Mouse (Mus musculus) liver, embryonic 14.5 days (tissue): ENCODE results near the gene Gm26938. TPM values are rescaled to one million over a fixed set of nuclear protein-coding genes. Genes with fewer than 3 reads are reported as not detected.
A peak's percentile ranks its signal among the peaks of the same experiment; 100 is the strongest.

Experiments used
- ATAC-seq: fragments of 200-750 bp; cut with Nextera tagmentation; 2 replicates; pipeline ENCODE4 v1.8.0; 2017; ENCODE audit warnings: moderate number of reproducible peaks, mild to moderate bottlenecking, moderate library complexity; ENCODE audit not compliant: insufficient read depth
- DNase-seq, 3 experiments: peaks; one replicate each; pipeline ENCODE4 v3.0.0-alpha.2; 2012 to 2013; ENCODE audit warnings: low read depth in 3 of 3, low spot score in 3 of 3
- H3K27ac ChIP-seq: fragments of 300-500 bp; sonication (generic); 2 replicates; pipeline ENCODE4 v1.5.1; 2014; ENCODE audit warnings: moderate library complexity, mild to moderate bottlenecking, control low read depth, inconsistent platforms
- H3K27me3 ChIP-seq: fragments of 300-500 bp; sonication (generic); 2 replicates; pipeline ENCODE4 v1.6.1; 2014; ENCODE audit warnings: mild to moderate bottlenecking, low read length, moderate library complexity; ENCODE audit not compliant: control insufficient read depth, insufficient read depth
- H3K36me3 ChIP-seq: fragments of 300-500 bp; sonication (generic); replicated peaks from 2 replicates; pipeline ENCODE4 v1.6.1; 2014; ENCODE audit warnings: low read depth; ENCODE audit not compliant: control insufficient read depth, insufficient read depth
- H3K4me1 ChIP-seq, 2 experiments: fragments of 200-500 bp in 1 of 2; fragments of 300-500 bp in 1 of 2; sonication (generic) in 1 of 2; replicated peaks; 2 replicates each; pipeline ENCODE4 v1.6.1; 2012 to 2014; ENCODE audit warnings: antibody characterized with exemption in 1 of 2, inconsistent platforms in 1 of 2, low read length in 1 of 2; ENCODE audit not compliant: control insufficient read depth in 2 of 2, insufficient read depth in 2 of 2
- H3K4me2 ChIP-seq: fragments of 300-500 bp; sonication (generic); 2 replicates; pipeline ENCODE4 v1.6.1; 2014; ENCODE audit warnings: low read depth, mild to moderate bottlenecking, control low read depth, moderate library complexity
- H3K4me3 ChIP-seq, 2 experiments: fragments of 200-500 bp in 1 of 2; fragments of 300-500 bp in 1 of 2; sonication (generic) in 1 of 2; 2 replicates each; pipeline ENCODE4 v1.5.1; 2012 to 2014; ENCODE audit warnings: low read depth in 2 of 2, low read length in 2 of 2, mild to moderate bottlenecking in 2 of 2, control low read depth in 1 of 2, inconsistent platforms in 1 of 2, moderate library complexity in 1 of 2; ENCODE audit not compliant: insufficient read depth in 1 of 2
- H3K9ac ChIP-seq: fragments of 300-500 bp; sonication (generic); replicated peaks from 2 replicates; pipeline ENCODE4 v1.6.1; 2014; ENCODE audit warnings: mild to moderate bottlenecking, control low read depth, moderate library complexity
- H3K9me3 ChIP-seq: fragments of 300-500 bp; sonication (generic); 2 replicates; pipeline ENCODE4 v1.6.1; 2016; ENCODE audit warnings: low read length, mixed read lengths; ENCODE audit not compliant: control insufficient read depth
- CTCF ChIP-seq: IDR thresholded peaks from 2 replicates; pipeline ENCODE4 v1.5.1; 2016; ENCODE audit warnings: antibody characterized with exemption, low read depth, control low read depth
- EP300 ChIP-seq: IDR thresholded peaks from 2 replicates; pipeline ENCODE4 v1.6.1; 2016; ENCODE audit warnings: antibody characterized with exemption, low read depth
- WGBS: fragments of 180-500 bp; shearing (Covaris S2); extraction: QIAGEN DNeasy Blood & Tissue Kit; methylation state at CpG from one replicate; pipeline ENCODE4 v1.1.7; 2014; ENCODE audit not compliant: insufficient replicate concordance; 5-methylcytosine and 5-hydroxymethylcytosine counted together
- polyA plus RNA-seq, 2 experiments: library from polyadenylated mRNA; depleted of rRNA in 1 of 2; stranded (reverse) in 1 of 2; unstranded in 1 of 2; fragments of >200 nt; fragmentation: Nextera tagmentation in 1 of 2; extraction: Ambion mirVana in 1 of 2; gene quantifications; 2 replicates each; pipeline versions ENCODE4 v1.2.1 to v1.2.3; 2012 to 2014

The Gm26938 gene
- polyA plus RNA-seq, 2 experiments, result not detected

GRCm38 (mm10) chr5:139791227-139792158 is 34.7 kb downstream of the Gm26938 start, which contains the start of gene Mafk:
Mafk (plus strand) TSS chr5:139791513.
- peaks cover 34 to 46% of the 10 kb centered on the region in 2 experiments for H3K4me1 ChIP-seq
- H3K9ac ChIP-seq, result peak within 1 kb of the TSS; percentile 82
- H3K27ac ChIP-seq, result peak within 1 kb of the TSS; percentile 93
- peak within 1 kb of the TSS; percentile 72 to 77 for H3K4me3 ChIP-seq
- TF ChIP-seq CTCF (peak; percentile 53), EP300 (no peak)
- H3K27me3 ChIP-seq, result no peaks in the 10 kb centered on the region
- peaks cover 19% of the 10 kb centered on the region for H3K36me3 ChIP-seq
- DNase-seq, result peak; percentile 93 to 94 (median 94)
- WGBS, result under 1% methylated on average over 91 of the region's 92 CpGs
- peak; percentile 85 for ATAC-seq
- peak within 1 kb of the TSS; percentile 95 for H3K4me2 ChIP-seq
- no peaks in the 10 kb centered on the region for H3K9me3 ChIP-seq

GRCm38 (mm10) chr5:139789466-139789865 is 36.7 kb downstream of the Gm26938 start:
- TF ChIP-seq EP300 (no peak), CTCF (peak; percentile 62)
- Histone ChIP-seq H3K27me3 (no peaks in the 10 kb centered on the region), H3K9ac (no peak overlapping the region), H3K4me3 (no peak overlapping the region), H3K4me2 (no peak overlapping the region), H3K36me3 (peaks cover 7% of the 10 kb centered on the region), H3K9me3 (no peaks in the 10 kb centered on the region), H3K4me1 (peaks cover 20 to 27% of the 10 kb centered on the region in 2 experiments), H3K27ac (no peak overlapping the region)
- 28% methylated on average over 4 of the region's 4 CpGs for WGBS
- DNase-seq (no peak), ATAC-seq (no peak)

GRCm38 (mm10) chr5:139781406-139781805 is 44.8 kb downstream of the Gm26938 start:
- 76% methylated on average over 8 of the region's 8 CpGs for WGBS
- H3K4me3 ChIP-seq, result no peak overlapping the region
- H3K36me3 ChIP-seq, result no peaks in the 10 kb centered on the region
- no peaks in the 10 kb centered on the region for H3K4me1 ChIP-seq
- TF ChIP-seq EP300 (no peak), CTCF (no peak)
- H3K27ac ChIP-seq, result no peak overlapping the region
- ATAC-seq (no peak), DNase-seq (no peak)
- no peak overlapping the region for H3K9ac ChIP-seq
- no peak overlapping the region for H3K4me2 ChIP-seq
- no peaks in the 10 kb centered on the region for H3K27me3 ChIP-seq
- no peaks in the 10 kb centered on the region for H3K9me3 ChIP-seq

- no peak for DNase-seq
- no peak overlapping the region for H3K27ac ChIP-seq
These were observed 49.2 kb downstream of the Gm26938 start for GRCm38 (mm10) chr5:139776966-139777365.

GRCm38 (mm10) chr5:139775216-139775926 is 50.8 kb downstream of the Gm26938 start, which contains the start of gene Ints1:
Ints1 (minus strand) TSS chr5:139775674.
- Histone ChIP-seq H3K4me1 (peaks cover 0 to 3% of the 10 kb centered on the region in 2 experiments; a peak in 1 of 4 replicates), H3K4me3 (peak within 1 kb of the TSS; percentile 66 to 93), H3K4me2 (peak within 1 kb of the TSS; percentile 97), H3K36me3 (peaks cover 19% of the 10 kb centered on the region), H3K9me3 (no peaks in the 10 kb centered on the region), H3K27ac (peak within 1 kb of the TSS; percentile 4), H3K27me3 (no peaks in the 10 kb centered on the region), H3K9ac (peak within 1 kb of the TSS; percentile 77)
- peak; percentile 90 to 92 (median 92) for DNase-seq
- peak; percentile 90 for ATAC-seq
- TF ChIP-seq EP300 (0 out of 2 replicates have a peak, but pooled peaks have one; percentile 30), CTCF (peak; percentile 97)
- WGBS, result under 1% methylated on average over 55 of the region's 55 CpGs

More at GRCm38 (mm10) chr5:139776966-139777365, 49.2 kb downstream of the Gm26938 start:
- Histone ChIP-seq H3K4me1 (peaks cover 0 to 3% of the 10 kb centered on the region in 2 experiments; a peak in 1 of 4 replicates), H3K4me2 (no peak overlapping the region), H3K9me3 (no peaks in the 10 kb centered on the region), H3K9ac (no peak overlapping the region), H3K27me3 (no peaks in the 10 kb centered on the region), H3K4me3 (no peak overlapping the region), H3K36me3 (peaks cover 4% of the 10 kb centered on the region)
- no peak for ATAC-seq
- TF ChIP-seq EP300 (0 out of 2 replicates have a peak, but pooled peaks have one; percentile 25), CTCF (no peak)
- WGBS, result 40% methylated on average over 5 of the region's 5 CpGs
